Mouse (Mus musculus): ENCODE data around the gene Gpatch2. TPM values are rescaled to one million over a fixed set of nuclear protein-coding genes. Genes with fewer than 3 reads are reported as not detected.

Gpatch2 gene
- total RNA-seq, 2 experiments from 2014 or later = 3.7 to 4.2 TPM

- no peak for ATAC-seq (replicated peaks; ENCODE audit: low FRiP score, poor library complexity, severe bottlenecking)
Observed at GRCm38 (mm10) chr1:187240304-187240703, 25.0 kb downstream of the Gpatch2 start.

DNA sequence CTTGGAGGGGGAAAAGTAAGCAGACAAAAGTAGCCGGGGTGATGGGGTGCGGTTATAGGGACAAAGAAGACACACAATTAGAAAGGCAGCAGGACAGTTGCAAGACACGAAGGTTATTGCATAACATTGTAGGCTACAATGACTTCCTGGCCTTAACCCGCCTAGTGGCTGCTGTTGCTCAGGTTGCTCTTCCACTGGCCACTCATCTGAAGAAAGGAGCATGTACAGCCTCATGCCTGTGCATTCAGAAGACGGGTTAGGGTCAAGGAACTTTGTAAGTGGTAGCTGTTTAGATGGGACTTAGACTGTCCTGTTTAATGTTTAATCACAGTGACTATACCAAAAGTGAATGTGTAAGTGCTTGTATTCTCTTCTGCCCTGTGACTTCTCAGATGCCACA lies 26.0 kb downstream of the Gpatch2 start:
- no peak for ATAC-seq (replicated peaks; ENCODE audit: low FRiP score, poor library complexity, severe bottlenecking)

GRCm38 (mm10) chr1:187244734-187245133 lies 29.4 kb downstream of the Gpatch2 start:
- no peak for ATAC-seq (replicated peaks; ENCODE audit: low FRiP score, poor library complexity, severe bottlenecking)

DNA sequence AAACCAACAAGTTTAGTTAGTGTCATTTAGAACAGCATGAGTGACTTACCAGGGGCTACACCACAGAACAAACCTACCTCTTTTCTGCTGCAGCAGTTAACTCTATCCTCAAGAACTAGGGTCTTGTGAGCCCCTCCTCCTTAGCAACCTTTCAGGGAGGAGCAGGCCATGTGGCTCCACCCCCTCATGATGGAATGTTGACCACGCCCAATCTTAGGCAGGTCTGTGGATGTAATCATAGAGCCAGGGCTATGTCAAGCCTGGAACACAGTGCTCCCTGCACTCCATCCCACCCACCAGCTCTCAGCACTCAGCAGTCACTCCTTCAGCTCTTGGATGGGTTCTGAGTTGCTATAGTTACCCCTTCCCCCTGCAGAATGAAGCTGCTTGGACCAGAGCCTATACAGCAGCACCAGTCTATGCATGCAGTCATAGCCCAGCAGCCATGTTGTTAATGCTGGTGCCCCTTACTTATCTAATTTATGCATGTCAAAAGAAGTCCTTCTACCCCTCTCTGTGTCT lies 35.5 kb downstream of the Gpatch2 start:
- no peak for ATAC-seq (replicated peaks; ENCODE audit: low FRiP score, poor library complexity, severe bottlenecking)

DNA sequence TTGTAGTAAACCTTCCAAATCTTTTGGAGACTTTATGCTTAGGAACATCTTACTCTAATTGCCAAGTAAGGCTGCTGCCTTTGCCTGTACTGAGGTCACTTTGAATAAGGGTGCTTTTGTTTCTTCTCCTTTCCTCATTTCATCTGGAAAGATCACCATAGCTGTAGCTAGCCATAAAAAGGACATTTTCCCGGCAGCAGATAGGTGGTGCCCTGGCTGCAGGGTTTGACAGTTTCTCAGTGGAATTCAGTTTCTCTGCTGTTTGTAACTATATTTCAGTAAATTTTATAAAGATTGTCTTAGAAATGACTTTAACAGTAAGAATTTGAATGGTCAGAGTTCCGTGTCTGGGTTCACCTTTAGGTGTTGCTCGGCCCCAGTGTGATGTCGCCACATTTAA lies 43.4 kb downstream of the Gpatch2 start:
- ATAC-seq (replicated peaks; ENCODE audit: low FRiP score, poor library complexity, severe bottlenecking) = no peak

DNA sequence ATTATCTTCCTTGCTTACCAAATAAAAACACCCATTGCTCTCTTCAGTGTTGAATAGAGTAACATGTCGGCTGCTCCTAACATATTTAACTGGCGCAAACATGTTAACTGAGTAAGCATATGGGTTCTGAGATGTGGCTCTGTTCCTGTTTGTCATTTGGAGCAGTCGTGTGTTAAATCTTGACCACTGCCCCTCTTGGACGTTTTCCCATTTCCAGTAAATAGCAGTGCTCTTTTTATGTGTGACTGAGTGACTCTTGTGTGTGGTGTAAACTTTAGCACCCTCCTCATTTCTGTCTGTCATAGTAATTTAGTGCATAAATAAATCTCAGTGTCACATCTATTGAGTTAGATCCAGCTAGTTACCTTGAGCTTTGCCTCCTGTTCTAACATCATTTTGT lies 52.3 kb downstream of the Gpatch2 start:
- ATAC-seq (replicated peaks; ENCODE audit: low FRiP score, poor library complexity, severe bottlenecking) = no peak

DNA sequence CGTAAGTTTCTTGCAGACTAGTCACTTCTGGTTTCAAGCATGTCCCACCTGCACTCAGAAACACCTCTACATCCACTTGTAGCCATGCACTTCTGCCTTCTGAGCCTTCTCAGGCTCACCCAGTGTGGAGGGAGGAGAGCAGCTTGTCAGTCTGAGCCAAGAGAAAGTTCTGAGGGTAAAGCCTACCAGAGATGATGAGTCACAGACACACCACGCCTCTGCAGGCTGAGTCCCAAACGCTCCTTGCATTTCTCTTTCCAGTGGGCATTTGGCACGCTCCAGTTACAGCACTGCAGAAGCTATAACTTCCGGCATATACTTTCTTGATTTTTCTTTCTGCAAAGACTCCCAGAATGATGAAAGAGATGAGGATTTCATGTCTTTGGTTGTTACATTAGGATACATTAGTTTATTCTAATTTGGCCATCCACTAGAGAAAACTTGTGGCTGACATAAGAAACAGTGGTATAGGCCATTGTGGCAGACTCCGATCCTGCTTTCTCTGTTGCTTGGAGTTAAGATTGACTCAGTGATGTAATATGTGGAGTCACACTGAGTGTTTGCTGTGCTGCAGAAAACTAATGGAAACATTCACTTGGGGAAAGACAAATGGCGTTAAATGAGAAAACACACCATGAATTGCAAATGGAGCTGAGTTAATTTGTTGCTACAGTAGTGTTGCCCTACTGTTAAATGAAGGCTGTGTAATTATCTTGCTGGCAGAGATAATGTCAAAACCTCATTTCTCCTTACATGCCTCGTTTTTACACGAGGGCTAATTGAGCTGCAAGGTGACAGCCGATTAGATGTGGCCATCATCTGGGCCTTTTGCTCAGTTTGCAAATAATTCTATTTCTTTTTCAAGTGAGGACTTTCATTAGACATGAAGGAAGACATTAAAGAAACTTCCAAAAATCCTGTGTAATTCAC lies 55.3 kb downstream of the Gpatch2 start:
- ATAC-seq (replicated peaks; ENCODE audit: low FRiP score, poor library complexity, severe bottlenecking) = no peak

- no peak for ATAC-seq (replicated peaks; ENCODE audit: low FRiP score, poor library complexity, severe bottlenecking)
Observed at GRCm38 (mm10) chr1:187277324-187277723, 62.0 kb downstream of the Gpatch2 start.

- no peak for ATAC-seq (replicated peaks; ENCODE audit: low FRiP score, poor library complexity, severe bottlenecking)
Observed at GRCm38 (mm10) chr1:187278472-187278871, 63.2 kb downstream of the Gpatch2 start.

GRCm38 (mm10) chr1:187279776-187280175 lies 64.5 kb downstream of the Gpatch2 start:
- no peak for ATAC-seq (replicated peaks; ENCODE audit: low FRiP score, poor library complexity, severe bottlenecking)

GRCm38 (mm10) chr1:187282321-187282720 lies 67.0 kb downstream of the Gpatch2 start:
- no peak for ATAC-seq (replicated peaks; ENCODE audit: low FRiP score, poor library complexity, severe bottlenecking)

DNA sequence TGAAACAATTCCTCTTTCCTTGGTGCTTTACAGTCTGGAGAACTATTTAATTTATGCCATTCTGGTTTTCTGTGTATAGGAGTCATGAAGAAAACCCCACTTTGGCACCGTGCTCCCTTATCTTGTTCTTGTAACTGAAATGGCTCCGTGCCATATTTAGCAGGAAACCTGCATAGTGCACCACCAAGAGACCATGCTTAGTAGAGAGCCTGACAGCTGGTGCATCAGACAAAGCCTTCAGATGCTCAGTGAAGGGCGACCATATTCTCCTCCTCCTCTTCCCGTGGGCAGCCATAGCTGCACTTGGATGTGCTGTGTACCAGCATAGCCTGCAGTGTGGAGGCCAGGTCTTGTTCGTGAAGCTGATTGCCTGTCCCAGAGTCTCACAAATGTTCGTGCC lies 67.5 kb downstream of the Gpatch2 start:
- no peak for ATAC-seq (replicated peaks; ENCODE audit: low FRiP score, poor library complexity, severe bottlenecking)

DNA sequence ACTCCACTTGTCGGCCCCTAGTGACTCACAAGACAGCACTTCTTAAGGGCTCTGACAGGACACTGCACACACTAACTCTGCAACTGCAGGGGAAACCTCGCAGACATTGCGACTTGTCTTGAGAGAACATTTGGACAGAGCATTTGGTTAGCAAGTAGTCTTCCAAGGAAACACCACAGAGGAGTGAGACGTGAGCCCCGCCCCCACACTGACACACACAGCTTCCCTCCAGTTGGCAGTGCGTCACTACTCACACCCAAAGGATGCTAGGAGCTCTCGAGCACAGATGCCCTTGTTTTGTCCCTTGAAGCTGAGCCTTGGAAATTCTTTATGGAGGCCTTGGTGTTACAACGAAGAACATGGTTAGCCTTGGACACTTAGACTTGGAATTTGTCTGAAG lies 70.4 kb downstream of the Gpatch2 start:
- no peak for ATAC-seq (replicated peaks; ENCODE audit: low FRiP score, poor library complexity, severe bottlenecking)

GRCm38 (mm10) chr1:187286411-187286810 lies 71.1 kb downstream of the Gpatch2 start:
- no peak for ATAC-seq (replicated peaks; ENCODE audit: low FRiP score, poor library complexity, severe bottlenecking)

- no peak for ATAC-seq (replicated peaks; ENCODE audit: low FRiP score, poor library complexity, severe bottlenecking)
Observed at GRCm38 (mm10) chr1:187286924-187287323, 71.6 kb downstream of the Gpatch2 start.

DNA sequence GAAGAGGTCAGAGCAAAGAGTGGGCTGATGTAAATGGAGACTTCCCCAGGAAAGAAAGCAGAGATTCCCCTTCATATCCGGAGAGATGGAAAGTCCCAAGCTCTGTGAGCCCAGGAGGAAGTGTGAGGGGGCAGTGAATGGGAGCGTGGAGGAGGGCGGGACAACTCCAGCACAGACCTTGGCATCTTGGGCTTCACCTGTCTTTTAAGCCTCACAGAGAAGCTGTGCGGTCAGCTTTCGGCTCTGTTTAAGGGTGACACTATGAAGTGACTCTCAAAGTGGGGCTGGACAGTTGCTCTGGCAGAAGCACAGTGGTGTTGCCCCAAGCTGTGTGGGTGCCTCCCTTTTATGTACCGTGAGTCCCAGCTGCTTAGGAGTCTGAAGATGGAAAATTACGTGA lies 74.9 kb downstream of the Gpatch2 start:
- no peak for ATAC-seq (replicated peaks; ENCODE audit: low FRiP score, poor library complexity, severe bottlenecking)

GRCm38 (mm10) chr1:187291480-187292394 lies 76.4 kb downstream of the Gpatch2 start:
- no peak for ATAC-seq (replicated peaks; ENCODE audit: low FRiP score, poor library complexity, severe bottlenecking)

DNA sequence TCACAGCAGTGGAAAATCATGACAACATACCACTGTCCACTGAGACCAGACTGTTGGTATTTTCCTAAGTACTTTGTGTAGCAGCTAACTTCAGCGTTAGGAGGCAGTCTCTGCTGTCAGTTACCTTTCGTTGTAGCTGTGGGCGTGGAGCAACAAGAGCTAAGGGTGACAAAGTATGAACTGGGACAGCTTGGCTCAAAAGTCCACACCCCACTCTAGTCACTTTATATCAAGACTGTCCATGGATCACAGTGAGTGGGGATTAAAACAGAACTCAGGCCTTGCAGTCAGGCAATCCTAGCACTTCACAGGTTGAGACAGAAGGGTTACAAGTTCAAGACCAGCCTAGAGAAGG lies 77.1 kb downstream of the Gpatch2 start:
- ATAC-seq (replicated peaks; ENCODE audit: low FRiP score, poor library complexity, severe bottlenecking) = no peak

- ATAC-seq (replicated peaks; ENCODE audit: low FRiP score, poor library complexity, severe bottlenecking) = no peak
Observed at GRCm38 (mm10) chr1:187293233-187293632, 77.9 kb downstream of the Gpatch2 start.

DNA sequence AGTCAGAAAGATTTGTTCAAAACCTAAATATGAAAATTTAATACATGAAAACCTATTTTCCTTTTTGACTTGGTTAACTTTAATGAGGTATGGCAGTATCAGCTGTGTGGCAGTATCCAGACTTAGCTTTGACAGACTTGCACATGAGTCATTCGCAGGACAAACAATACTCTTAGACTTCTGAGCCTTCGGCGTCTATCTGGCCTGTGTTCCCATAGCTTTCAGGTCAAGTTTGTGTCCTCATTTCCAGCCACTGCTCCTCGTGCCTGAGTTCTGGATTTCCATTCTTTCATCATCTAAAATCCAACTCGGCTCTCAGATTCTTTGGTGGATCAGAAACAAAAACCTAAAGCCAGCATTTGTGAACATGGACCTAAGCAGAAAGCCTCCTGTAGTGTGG lies 79.2 kb downstream of the Gpatch2 start:
- ATAC-seq (replicated peaks; ENCODE audit: low FRiP score, poor library complexity, severe bottlenecking) = no peak
